Mouse (Mus musculus): ENCODE measurements at regions not wholly inside any gene's neighbourhood (a gene's known extent, or its start where the extent isn't known, plus 50 kb on each side); places are given as distances from the start of the nearest gene placed in this dataset.

DNA sequence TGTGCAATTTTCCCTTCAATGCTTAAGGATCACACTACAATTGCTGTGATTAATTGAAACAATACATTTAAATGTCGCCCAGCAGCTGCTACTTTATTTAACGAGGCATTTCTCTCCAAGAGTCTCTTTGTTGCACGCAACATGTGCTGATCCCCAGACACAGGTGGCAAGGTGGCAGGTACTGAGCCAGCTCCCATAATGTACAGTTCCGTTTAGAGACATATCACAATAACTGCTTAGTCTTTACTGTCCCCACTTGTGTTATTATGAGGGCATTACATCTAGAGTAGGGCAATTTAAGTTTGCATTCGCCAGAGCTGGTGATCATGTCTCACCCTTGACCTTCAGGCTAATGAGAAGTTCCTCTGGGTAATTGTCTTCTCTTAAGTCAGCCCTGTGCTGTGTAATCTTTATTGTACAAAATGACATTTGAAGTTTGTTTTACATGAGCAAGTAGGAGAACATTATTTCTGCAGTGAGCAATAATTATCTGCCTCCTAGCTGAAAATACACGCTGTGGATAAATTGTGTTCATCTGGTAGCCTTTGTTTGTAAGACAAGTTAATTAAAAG, 1005.7 kb upstream of the Nudt12 start:
- DNase-seq (ENCODE audit: low read depth, low spot score): no peak

DNA sequence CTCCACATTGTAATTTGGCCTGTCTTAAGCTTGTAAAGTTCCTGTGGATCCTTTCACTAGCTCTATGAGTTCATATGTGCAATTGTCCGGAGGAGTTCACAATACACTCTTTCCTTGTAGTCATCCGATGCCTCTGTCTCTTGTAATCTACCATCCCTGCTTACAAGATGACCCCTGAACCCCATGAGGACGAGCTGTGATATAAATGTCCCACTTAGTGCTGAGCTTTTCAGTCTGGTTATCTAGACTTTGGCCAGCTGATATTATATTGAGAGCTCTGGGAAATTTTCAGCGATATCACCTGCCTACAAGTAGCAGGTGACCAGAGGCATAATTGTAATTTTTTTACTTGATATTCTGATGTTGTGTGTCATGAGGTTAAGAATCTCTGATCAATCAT, 984.8 kb upstream of the Nudt12 start:
- DNase-seq (ENCODE audit: low read depth, low spot score): no peak

DNA sequence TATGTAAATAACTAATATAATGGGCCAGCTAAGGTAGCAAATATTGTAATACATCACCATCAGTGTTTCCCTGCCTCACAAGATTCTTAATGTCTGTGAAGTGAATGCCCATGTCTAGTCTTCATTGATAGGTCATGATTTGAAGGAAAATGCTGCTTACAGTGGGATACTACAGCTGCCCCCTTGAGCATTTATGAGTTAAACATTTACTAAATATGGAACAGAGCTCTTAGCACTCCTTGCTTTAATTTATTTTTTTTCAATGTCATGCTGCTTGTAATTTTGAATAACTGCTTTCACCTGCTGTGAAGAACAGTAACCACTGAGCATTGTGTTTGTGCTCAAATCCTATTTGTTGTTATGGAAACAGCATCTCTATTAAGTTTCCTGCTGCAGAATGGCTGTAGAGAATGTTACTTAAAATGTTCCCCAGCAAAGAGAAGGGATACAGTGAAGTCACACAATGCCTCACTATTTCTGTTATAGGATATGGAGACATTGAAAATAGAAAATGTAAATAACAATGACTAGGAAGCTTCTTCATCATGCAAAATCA, 966.2 kb upstream of the Nudt12 start:
- no peak for DNase-seq (ENCODE audit: low read depth, low spot score)

DNA sequence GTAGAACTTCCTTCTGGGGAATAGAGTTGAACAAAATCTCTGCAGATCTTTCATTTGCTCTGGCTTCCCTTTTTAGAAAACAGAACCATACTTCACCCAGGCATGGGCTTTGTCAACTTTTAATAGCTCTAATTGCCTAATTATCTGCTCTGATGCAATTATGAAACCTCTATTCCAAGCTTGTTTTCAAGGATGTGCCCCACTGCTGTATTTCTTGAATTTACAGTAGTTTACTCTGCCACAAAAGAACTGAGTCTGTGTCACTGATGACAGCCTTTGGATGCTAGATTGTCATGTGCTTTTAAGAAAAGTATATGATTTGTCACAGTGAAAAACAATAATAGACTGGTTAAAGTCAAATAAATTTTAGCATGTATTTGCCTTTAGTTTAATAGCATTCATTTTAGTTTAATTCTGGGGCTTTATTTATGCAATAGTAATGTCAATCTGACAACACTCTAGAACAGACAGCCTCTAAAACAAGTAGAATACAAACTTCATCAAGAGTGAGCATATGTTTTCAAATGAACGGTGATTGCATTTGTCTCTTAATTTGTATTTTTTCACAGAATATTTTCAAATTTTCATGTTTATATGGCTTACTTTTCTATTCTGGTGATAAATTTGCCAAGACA, 964.1 kb upstream of the Nudt12 start:
- DNase-seq (ENCODE audit: low read depth, low spot score): no peak

DNA sequence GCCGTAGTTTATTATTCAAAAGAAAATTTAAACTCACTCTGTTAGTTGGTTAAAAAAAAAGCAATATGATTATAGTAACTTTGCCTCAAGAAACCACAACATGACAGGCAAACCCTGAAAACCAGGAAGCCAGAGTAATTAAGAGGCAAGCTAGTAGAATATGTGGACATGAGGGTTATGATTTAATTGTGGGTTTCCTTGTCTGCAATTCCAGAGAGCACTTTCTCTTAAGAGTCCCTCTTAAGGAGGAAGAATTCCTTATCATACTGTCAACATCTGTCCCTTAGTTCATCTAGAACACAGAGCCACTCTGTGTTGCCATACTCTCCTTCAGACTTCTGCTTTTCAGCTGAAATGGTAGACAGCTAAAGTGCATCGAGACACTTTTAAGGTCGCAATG, 954.2 kb upstream of the Nudt12 start:
- no peak for DNase-seq (ENCODE audit: low read depth, low spot score)

DNA sequence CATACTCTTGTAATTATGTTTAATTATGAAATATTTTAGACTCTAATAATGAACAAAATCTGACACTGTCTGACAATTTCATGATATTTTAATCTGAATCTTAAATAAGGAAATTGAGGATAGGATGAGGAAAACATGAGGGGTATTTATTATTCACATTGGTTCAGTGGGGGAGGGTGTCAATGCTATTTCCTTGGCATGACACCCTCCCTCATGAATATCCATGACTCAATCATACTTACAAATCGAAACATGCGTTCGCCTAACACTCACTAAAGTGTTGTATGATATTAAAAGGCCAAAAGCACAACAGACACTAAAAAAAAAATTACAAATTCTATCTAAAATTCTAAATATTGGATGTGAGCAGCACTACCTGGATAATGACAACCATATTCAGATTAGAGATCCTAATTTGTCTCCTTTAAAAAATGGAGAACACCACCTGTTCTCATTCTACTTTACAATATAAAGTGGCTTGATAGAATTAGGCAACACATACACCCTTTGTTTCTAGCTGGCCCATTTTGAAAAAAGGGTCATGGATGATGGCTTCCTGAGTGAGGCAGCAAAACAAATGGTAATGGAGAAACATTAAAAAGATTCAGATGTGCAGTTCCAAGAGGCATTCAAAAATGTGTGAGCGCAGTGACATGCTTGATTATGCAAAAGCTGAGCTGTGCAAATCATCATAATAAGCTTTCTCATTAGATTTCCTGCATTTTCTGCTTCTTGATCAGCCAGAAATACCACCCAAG, 942.3 kb upstream of the Nudt12 start:
- no peak for DNase-seq (ENCODE audit: low read depth, low spot score)

DNA sequence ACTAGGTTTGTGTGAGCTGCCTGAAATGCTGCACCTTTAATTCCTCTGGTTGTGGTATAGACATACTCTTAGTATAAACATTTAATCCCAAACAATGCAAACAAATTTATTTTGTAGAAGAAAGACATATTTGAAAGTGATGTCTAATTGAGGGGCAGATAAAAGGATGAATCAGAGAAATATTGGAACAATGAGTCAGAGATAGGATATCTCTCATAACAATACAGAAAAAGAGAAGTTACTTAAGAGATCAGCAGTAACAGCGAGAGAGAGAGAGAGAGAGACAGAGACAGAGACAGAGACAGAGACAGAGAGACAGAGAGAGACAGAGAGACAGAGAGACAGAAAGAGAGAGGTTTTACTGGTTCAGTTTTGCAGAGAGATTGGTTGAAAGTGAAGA, 933.3 kb upstream of the Nudt12 start:
- DNase-seq (ENCODE audit: low read depth, low spot score): no peak

DNA sequence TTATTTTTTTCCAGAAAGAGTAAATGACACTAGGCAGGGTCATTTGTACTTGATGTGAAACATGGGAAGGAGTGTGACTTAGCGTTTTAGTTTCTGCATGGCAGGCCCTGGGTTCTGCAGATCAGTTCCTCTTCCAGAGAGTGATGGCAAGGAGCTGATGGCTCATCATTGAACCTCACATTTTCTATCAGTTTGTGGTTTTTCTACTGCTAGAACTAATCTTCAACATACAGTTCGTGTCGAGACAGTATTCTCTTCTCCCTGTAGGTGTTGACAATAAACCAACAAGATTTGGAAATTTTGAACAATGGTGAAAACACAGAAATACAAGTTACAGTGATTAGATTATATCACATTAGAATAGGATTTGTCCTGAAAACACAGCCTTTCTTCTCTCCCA, 891.2 kb upstream of the Nudt12 start:
- no peak for DNase-seq (ENCODE audit: low read depth, low spot score)

DNA sequence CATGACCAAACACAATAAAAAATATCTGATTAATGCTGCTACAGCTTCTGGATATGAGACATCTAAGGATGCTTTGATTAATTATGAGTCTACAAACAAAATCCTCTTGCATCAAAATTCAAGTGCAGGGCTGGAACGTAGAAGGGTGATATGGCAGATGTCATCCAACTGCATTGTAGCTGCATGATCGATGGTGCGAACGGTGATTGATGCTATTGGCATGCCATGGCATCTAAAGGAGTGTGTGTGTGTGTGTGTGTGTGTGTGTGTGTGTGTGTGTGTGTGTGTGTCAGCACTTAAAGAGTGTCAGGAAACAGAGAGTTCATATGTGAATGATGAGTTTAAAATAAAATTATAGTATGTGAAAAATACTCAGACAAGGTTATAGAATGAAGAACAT, 864.6 kb upstream of the Nudt12 start:
- no peak for DNase-seq (ENCODE audit: low read depth, low spot score)

DNA sequence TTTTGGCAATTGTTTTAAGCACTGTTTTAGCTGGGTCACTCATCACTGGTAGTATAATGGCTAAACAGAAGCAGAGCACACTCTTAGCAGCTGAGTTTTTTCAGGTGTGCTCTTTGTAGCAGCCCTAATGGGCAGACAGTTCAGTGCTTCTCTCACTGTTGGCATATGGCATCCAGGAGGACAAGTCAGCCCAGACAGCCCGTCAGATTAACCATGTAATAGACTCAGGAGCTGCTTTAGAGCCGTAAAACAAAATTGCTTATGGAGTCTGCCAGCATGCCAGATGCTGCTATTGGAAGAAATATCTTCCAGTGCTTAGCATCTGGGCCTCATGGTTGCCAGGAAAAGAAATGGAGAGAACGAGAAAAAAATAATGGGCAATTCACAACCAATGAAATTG, 835.7 kb upstream of the Nudt12 start:
- no peak for DNase-seq (ENCODE audit: low read depth, low spot score)

DNA sequence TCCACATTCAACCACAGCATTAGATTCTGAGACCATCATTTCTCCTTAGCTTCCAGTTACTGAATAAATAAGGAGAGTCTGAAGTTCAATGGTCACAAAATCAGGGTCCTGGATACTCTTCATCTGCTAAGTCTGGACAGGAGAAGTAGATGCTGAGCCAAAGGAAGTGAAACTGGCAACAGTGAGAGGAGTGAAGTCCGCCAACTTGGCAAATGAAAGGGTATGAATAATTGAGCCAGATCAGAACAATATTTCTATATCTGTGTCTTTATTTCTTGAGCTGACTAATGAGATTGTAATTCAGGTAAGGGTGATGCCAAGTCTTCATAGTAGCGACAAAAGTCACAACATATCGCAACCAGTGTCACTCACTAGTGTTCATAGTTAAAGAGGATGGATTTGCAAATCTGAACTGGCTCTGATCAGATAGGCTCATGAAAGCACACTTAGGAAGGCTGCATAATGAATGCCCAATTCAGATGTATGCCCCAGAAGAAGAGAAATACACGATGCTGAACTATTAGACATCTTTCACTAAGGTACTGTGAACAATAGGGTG, 832.2 kb upstream of the Nudt12 start:
- no peak for DNase-seq (ENCODE audit: low read depth, low spot score)

DNA sequence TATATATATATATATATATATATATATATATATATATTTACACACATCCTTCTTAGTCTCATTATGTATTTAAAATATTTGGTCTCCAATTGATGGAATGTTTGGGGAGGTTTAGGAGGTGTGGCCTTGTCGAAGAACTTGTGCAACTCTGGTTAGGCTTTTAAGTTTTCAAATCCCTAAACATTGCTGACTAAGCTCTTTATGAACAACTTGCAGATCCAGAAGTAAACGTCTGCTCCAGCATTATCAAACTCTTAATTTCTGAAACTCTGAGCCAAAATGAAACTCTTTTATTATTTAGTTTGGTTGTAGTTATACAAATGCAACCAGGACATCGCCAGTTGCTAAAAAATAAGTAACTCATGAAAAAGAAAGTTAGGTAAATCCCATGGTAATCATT, 792.7 kb upstream of the Nudt12 start:
- no peak for DNase-seq (ENCODE audit: low read depth, low spot score)

DNA sequence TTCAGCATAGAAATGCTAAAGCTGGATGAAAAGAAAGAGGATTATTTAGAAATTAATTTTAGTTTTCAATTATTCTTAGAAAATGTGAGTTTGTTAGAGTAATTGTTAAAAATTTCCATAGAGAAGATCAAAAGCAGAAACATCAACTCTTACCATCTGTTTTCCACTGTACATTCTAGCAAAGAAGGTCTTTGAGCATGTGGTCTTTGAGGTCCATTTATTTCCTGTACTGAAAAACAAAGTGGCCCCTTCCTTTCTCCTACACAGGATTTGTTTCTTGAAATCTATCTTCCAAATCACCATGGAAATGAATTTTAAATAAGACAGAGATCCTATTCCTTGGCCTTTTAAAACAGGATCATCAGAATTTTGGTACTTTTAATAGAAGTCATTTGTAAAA, 780.3 kb upstream of the Nudt12 start:
- DNase-seq (ENCODE audit: low read depth, low spot score): no peak

DNA sequence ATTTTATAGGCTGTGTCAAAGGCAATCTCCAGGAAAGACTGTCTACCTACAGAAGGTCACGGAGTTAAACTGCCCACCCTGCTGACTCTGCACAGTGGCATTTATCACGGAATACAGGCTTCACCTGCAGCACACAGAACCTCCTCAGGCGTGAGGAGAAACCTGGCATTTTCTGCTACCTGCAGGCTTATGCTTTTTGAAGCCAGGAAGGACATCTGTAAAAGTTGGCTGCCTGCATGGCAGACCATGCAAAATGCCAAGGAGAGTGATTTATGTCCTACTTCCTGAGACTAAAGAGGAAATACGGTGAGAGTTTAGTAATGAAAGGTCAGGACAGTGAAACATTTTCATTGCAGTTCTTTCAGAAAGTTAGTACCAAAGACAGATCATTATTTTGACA, 779.6 kb upstream of the Nudt12 start:
- no peak for DNase-seq (ENCODE audit: low read depth, low spot score)

DNA sequence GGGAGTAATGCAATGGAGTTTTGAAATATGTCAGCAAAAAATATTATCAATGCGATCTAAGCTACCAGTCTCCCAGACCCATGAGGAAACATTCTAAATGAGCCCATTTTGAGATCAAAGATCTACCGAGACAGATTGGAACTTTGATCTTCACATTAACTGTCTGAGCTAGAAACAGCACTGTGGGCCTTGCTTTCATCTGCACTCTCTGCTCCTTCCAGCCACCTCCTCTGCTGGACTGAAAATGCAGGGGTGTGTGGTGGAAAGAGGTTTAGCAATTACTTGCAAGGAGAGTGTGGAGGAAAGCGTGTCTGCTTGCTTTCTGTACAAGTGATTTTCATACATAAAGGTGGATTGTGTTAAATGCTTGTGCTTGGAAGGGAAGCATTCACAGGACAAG, 760.9 kb upstream of the Nudt12 start:
- no peak for DNase-seq (ENCODE audit: low read depth, low spot score)

DNA sequence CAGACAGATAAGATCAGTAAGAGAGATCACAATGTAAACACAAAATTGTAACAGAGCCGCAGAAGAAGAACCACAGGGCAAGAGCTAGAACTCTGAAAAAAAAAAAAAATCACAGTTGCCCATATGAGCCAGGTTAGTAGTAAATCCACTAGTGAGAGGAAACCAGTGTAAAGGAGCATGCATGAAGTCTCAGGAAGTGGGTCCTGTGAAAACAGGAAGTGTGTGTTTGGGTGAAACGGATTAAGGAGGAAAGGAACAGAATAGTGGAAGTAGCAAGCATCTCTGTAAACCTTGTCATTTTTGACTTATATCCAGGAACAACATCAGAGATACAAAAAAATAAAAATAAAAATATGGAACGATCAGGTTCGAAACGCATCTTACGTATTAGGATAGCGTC, 753.4 kb upstream of the Nudt12 start:
- no peak for DNase-seq (ENCODE audit: low read depth, low spot score)

DNA sequence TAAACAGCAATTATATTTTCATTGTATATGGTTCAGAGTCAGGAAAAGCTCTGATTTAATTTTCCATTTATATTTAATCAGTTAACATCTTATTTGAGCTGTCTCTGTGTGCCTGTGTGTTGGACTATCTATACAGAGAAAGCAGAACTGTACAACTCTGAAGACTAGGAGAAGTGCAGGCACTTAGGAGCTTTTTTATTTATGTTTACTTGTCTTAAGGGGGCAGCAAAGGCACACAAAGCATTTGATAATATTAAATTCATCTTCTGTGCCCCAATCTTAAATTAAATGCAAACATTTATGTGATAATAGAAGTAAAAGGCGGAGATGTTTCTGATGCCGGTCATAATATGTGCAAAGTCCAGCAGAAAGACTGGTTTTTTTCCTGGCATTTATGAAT, 751.3 kb upstream of the Nudt12 start:
- DNase-seq (ENCODE audit: low read depth, low spot score): no peak

DNA sequence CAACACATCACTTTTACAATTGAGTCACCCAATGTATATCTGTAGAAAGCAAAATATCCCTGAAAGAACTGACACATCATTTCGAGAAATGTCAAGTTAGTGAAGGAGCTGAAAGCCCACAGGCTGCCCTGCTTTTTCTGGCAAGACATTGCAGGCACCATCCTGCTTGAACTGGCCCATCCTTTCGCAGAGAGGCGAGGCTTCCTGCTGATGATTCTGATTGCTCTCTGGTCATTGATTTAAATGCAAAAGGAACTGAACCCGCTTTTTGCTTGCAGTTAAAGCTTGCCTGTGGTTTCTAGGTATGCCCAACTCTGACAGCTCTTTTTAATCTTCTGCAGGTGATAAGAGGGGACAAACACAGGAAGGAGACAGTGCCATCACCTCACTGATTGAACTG, 748.9 kb upstream of the Nudt12 start:
- DNase-seq (ENCODE audit: low read depth, low spot score): peak; percentile 11

DNA sequence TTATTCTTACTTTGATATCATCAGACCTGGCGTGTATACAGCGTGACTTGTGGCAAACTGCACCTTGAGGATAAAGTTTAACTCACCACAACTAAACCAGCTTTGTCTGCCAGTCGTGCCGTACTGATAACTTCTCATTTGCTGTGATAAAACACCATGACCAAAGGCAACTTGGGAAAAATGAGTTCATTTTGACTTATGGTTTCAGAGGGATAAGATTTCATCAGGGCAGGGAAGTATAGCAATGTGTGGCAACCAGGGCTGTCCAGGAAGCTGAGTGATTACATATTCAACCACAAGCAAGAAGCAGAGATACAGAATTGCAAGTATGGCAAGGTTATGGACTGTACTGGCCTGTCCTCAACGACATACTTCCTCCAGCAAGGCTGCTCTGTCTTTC, 747.7 kb upstream of the Nudt12 start:
- DNase-seq (ENCODE audit: low read depth, low spot score): no peak

DNA sequence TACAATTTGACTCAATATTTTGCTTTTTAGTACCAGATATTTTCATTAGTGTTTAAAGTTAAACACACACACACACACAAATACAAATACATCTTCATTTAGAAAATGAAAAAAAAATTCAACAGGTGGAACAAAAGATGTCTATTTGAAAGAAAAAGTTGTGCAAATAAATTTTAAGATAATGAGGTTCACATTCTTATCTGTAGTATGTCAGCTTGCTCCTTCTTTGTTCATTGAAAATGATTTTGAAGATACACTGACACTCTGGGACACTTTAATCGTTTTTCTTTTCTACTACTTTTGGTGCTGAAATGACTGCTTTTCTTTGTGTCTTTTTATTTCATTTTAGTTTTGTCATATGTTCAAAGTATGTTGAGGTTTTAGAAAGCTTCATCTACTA, 732.9 kb upstream of the Nudt12 start:
- DNase-seq (ENCODE audit: low read depth, low spot score): no peak

Data from R1 (cell line).